Mouse (Mus musculus): ENCODE measurements at regions not wholly inside any gene's neighbourhood (a gene's known extent, or its start where the extent isn't known, plus 50 kb on each side); places are given as distances from the start of the nearest gene placed in this dataset.

- Histone ChIP-seq H3K9me3 (replicated peaks) (no peaks in the 10 kb centered on the region), H3K27me3 (ENCODE audit: low read depth, poor library complexity, severe bottlenecking) (peaks cover 6% of the 10 kb centered on the region; the same call in 1 of the 2 replicates), H3K4me1 (peaks cover 10% of the 10 kb centered on the region), H3K27ac (replicated peaks) (no peak overlapping the region), H3K36me3 (no peaks in the 10 kb centered on the region), H3K4me3 (no peak overlapping the region)
- 79% methylated on average over 6 of the region's 6 CpGs for WGBS
- no peak for DNase-seq (ENCODE audit: low spot score)
Observed at GRCm38 (mm10) chr1:61321513-61322145, 317.0 kb upstream of the Pard3b start.

DNA sequence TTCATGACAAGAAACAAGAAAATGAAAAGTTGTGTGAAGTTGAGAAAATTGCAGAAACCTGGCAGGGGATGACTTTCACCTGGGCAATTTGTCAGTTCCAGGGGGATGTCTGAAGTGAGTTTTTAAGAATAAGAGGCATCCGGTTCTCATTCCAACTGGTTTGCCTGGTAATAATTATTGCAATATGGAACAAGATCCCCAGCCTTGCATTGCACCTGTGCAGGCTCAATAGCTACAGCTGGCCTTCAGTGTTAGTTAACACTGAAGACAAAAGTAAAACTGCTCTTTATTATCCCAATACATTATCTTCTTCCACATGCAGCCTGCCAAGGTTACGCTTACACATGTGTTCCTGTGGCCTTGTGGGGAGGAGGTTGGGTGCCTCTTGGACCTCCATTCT lies 307.2 kb upstream of the Pard3b start:
- Histone ChIP-seq H3K9me3 (replicated peaks) (no peaks in the 10 kb centered on the region), H3K4me1 (peaks cover 9% of the 10 kb centered on the region), H3K27me3 (ENCODE audit: low read depth, poor library complexity, severe bottlenecking) (peaks cover 64% of the 10 kb centered on the region), H3K4me3 (no peak overlapping the region), H3K36me3 (no peaks in the 10 kb centered on the region), H3K27ac (replicated peaks) (no peak overlapping the region)
- DNase-seq (ENCODE audit: low spot score) = no peak
- 85% methylated on average over 2 of the region's 2 CpGs for WGBS

DNA sequence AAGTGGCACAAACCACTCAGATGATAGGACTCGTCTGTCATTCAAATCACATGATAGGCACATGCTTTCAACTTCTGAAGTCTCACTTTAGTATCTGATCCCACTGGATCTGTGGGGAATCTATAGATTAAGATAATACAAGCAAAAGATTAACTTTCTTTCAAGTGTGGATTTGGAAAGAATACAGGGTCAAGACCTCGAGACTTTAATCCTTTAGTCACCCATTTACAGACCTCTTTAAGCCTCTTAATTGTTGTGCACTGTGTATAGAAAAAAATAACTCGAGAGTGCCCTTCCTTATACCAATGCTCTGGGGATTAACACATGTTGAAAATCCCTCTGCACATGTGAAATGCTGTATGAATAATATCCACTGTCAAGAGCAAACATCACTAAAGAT lies 306.7 kb upstream of the Pard3b start:
- H3K27ac ChIP-seq (replicated peaks) = no peak overlapping the region
- no peak for DNase-seq (ENCODE audit: low spot score)
- H3K9me3 ChIP-seq (replicated peaks) = no peaks in the 10 kb centered on the region
- H3K4me1 ChIP-seq = peaks cover 9% of the 10 kb centered on the region
- H3K27me3 ChIP-seq (ENCODE audit: low read depth, poor library complexity, severe bottlenecking) = peaks cover 64% of the 10 kb centered on the region
- WGBS = 31% methylated on average over 3 of the region's 3 CpGs
- no peaks in the 10 kb centered on the region for H3K36me3 ChIP-seq
- no peak overlapping the region for H3K4me3 ChIP-seq

DNA sequence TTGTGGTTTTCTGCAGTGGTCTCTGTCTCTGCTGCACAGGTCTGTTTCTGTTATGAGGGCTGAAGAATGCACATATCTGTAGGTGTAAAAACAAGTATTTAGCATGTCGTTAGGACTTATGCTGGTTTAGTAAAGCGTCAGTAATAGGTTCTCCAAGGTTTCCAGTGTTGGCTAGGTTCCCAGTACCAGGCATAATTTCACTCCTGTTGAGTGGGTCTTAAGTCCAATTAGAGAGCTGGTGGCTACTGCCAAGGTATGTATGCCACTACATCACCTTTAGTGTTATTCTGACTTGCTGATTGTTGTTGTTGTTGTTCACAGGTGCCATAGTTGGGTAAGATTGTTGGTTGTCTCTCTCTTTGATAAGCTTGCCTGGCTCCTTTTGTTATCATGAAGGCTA lies 302.3 kb upstream of the Pard3b start:
- no peak overlapping the region for H3K4me3 ChIP-seq
- H3K27ac ChIP-seq (replicated peaks) = no peak overlapping the region
- H3K4me1 ChIP-seq = peaks cover 9% of the 10 kb centered on the region
- no peaks in the 10 kb centered on the region for H3K36me3 ChIP-seq
- H3K9me3 ChIP-seq (replicated peaks) = no peaks in the 10 kb centered on the region
- WGBS = 95% methylated on average over 2 of the region's 2 CpGs
- DNase-seq (ENCODE audit: low spot score) = no peak
- peaks cover 35% of the 10 kb centered on the region for H3K27me3 ChIP-seq (ENCODE audit: low read depth, poor library complexity, severe bottlenecking)

DNA sequence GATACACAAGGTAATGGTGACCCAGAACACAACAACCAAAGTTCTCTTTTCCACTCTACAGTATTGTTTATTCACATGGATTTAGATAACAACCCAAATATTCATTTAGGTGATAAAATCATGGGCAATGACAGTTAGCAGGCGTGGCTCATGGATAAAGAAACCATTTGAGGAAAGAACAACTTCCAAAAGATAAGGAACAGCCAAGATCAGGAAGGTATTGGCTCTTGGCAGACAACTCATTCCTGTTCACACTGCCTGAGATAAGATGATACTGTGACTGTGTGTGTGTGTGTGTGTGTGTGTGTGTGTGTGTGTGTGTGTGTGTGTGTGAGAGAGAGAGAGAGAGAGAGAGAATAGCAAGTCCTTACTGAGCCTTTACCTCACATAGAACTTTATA lies 285.7 kb upstream of the Pard3b start:
- Histone ChIP-seq H3K9me3 (replicated peaks) (no peaks in the 10 kb centered on the region), H3K27me3 (ENCODE audit: low read depth, poor library complexity, severe bottlenecking) (no peaks in the 10 kb centered on the region), H3K36me3 (no peaks in the 10 kb centered on the region), H3K4me3 (no peak overlapping the region), H3K4me1 (peaks cover 8% of the 10 kb centered on the region), H3K27ac (replicated peaks) (no peak overlapping the region)
- 81% methylated on average over 1 of the region's 1 CpGs for WGBS
- no peak for DNase-seq (ENCODE audit: low spot score)

- no peak for DNase-seq (ENCODE audit: low spot score)
- H3K27ac ChIP-seq (replicated peaks) = no peak overlapping the region
- WGBS = 29% methylated on average over 3 of the region's 3 CpGs
- H3K4me1 ChIP-seq = peaks cover 8% of the 10 kb centered on the region
- no peak overlapping the region for H3K4me3 ChIP-seq
- no peaks in the 10 kb centered on the region for H3K27me3 ChIP-seq (ENCODE audit: low read depth, poor library complexity, severe bottlenecking)
- no peaks in the 10 kb centered on the region for H3K9me3 ChIP-seq (replicated peaks)
- H3K36me3 ChIP-seq = no peaks in the 10 kb centered on the region
Observed at GRCm38 (mm10) chr1:61353481-61353880, 285.1 kb upstream of the Pard3b start.

- WGBS = 66% methylated on average over 5 of the region's 5 CpGs
- DNase-seq (ENCODE audit: low spot score) = no peak
Observed at GRCm38 (mm10) chr1:61355241-61355640, 283.4 kb upstream of the Pard3b start.

DNA sequence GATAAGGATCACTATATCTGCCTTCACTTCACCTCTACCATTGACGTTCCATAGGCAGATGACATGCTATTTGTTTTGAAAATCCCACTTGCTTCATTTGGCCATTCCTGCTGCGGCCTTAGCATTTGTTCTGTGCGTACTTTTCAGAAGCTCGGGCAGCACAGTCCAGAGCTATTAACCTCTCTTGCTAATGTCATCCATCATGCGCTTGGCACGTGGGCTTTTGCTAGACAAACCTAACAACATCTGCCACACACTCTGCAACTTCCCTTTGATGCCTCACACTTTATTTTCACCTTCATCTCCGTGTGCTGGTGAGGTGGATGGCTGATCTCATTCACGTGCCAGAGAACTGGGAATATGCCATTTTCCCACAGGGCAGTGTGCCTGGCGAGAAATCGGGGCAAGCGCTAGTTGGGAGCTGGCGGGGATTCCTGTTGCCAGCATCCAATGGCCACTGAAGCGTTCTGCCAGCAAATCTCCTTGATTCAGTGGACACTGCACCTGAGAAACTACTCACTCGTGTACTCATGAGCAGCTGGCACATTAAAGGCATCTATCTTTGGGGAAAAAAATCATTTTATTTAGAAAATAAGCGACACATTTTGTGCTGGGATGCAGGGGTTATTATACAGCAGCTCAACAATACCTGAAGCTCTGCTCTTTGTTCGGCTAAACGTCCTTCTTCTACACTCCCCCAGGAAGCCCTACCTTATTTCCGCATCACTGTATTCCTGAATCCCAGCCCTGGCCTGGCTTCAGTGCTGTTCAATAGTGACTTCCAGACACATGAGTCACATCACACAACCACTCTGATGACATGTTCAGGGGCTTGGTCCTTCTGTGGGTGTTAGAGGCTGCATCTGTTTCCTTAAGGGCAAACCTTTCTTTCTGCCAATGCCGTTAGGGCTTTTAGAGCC lies 279.4 kb upstream of the Pard3b start:
- H3K4me3 ChIP-seq = no peak overlapping the region
- DNase-seq (ENCODE audit: low spot score) = no peak
- WGBS = 87% methylated on average over 19 of the region's 19 CpGs
- H3K4me1 ChIP-seq = no peaks in the 10 kb centered on the region
- H3K36me3 ChIP-seq = no peaks in the 10 kb centered on the region
- no peaks in the 10 kb centered on the region for H3K27me3 ChIP-seq (ENCODE audit: low read depth, poor library complexity, severe bottlenecking)
- no peaks in the 10 kb centered on the region for H3K9me3 ChIP-seq (replicated peaks)
- no peak overlapping the region for H3K27ac ChIP-seq (replicated peaks)

More at GRCm38 (mm10) chr1:61355241-61355640, 283.4 kb upstream of the Pard3b start:
- Histone ChIP-seq H3K4me1 (peaks cover 8% of the 10 kb centered on the region), H3K9me3 (replicated peaks) (no peaks in the 10 kb centered on the region), H3K27me3 (ENCODE audit: low read depth, poor library complexity, severe bottlenecking) (no peaks in the 10 kb centered on the region), H3K27ac (replicated peaks) (no peak overlapping the region), H3K36me3 (no peaks in the 10 kb centered on the region), H3K4me3 (no peak overlapping the region)

- no peaks in the 10 kb centered on the region for H3K27me3 ChIP-seq (ENCODE audit: low read depth, poor library complexity, severe bottlenecking)
- H3K4me1 ChIP-seq = 0 out of 2 replicates have a peak, but pooled peaks cover 6% of the 10 kb centered on the region
- H3K36me3 ChIP-seq = no peaks in the 10 kb centered on the region
- H3K27ac ChIP-seq (replicated peaks) = no peak overlapping the region
- H3K9me3 ChIP-seq (replicated peaks) = peaks cover 8% of the 10 kb centered on the region; the same call in 1 of the 2 replicates
- DNase-seq (ENCODE audit: low spot score) = no peak
- 80% methylated on average over 4 of the region's 4 CpGs for WGBS
- no peak overlapping the region for H3K4me3 ChIP-seq
Observed at GRCm38 (mm10) chr1:61372581-61372980, 266.0 kb upstream of the Pard3b start.

GRCm38 (mm10) chr1:61373661-61374491 lies 264.7 kb upstream of the Pard3b start:
- Histone ChIP-seq H3K9me3 (replicated peaks) (peaks cover 8% of the 10 kb centered on the region; the same call in 1 of the 2 replicates), H3K27me3 (ENCODE audit: low read depth, poor library complexity, severe bottlenecking) (peaks cover 11% of the 10 kb centered on the region), H3K4me1 (0 out of 2 replicates have a peak, but pooled peaks cover 6% of the 10 kb centered on the region), H3K36me3 (no peaks in the 10 kb centered on the region), H3K4me3 (no peak overlapping the region), H3K27ac (replicated peaks) (no peak overlapping the region)
- DNase-seq (ENCODE audit: low spot score) = no peak
- WGBS = 85% methylated on average over 17 of the region's 17 CpGs

DNA sequence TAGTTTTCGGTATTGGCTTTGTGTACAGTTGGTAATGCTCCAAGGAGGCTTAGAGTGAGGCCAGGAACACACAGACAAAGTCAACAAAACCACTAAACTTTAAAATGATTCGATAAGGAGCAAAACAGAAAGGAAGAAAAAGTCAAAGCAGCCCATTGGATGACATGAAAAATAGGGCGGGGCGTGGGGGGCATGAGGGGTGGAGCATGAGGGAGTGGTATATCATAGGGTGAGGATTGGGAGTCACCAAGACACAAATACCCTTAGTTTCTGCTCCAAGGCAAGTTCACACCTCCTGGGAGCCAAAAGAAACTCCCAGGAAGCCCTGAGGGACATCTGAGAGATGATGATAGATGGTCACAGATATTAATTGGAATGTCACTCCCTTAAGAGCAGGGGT lies 262.2 kb upstream of the Pard3b start:
- no peak overlapping the region for H3K4me3 ChIP-seq
- DNase-seq (ENCODE audit: low spot score) = no peak
- H3K27me3 ChIP-seq (ENCODE audit: low read depth, poor library complexity, severe bottlenecking) = peaks cover 11% of the 10 kb centered on the region
- 64% methylated on average over 4 of the region's 4 CpGs for WGBS
- H3K4me1 ChIP-seq = peaks cover 11% of the 10 kb centered on the region; the same call in 1 of the 2 replicates
- H3K36me3 ChIP-seq = no peaks in the 10 kb centered on the region
- peaks cover under 1% of the 10 kb centered on the region; the same call in 1 of the 2 replicates for H3K9me3 ChIP-seq (replicated peaks)
- no peak overlapping the region for H3K27ac ChIP-seq (replicated peaks)

DNA sequence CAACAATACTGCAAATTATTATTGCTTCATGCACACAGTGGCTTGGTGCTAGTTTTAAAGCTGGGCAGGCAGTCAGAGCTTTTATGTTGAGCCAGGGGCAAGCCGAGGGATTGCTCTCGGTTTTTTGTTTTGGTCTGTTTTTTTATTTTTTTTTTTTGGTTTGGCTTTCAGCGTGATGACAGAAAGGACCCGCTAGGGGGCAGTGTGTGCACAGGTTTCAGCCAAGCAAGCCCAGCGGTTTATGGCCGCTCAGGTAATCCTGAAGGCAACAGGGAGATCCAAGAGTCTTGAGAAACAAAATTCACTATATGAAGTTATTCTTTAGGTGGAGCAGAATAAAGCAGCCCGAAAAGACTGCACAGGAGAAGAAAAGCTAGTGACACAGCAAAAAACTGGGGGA lies 261.6 kb upstream of the Pard3b start:
- no peak overlapping the region for H3K4me3 ChIP-seq
- H3K4me1 ChIP-seq = peaks cover 11% of the 10 kb centered on the region; the same call in 1 of the 2 replicates
- H3K27me3 ChIP-seq (ENCODE audit: low read depth, poor library complexity, severe bottlenecking) = peaks cover 11% of the 10 kb centered on the region
- H3K36me3 ChIP-seq = no peaks in the 10 kb centered on the region
- H3K9me3 ChIP-seq (replicated peaks) = no peaks in the 10 kb centered on the region
- H3K27ac ChIP-seq (replicated peaks) = no peak overlapping the region
- peak; percentile 65 for DNase-seq (ENCODE audit: low spot score)
- WGBS = 1% methylated on average over 7 of the region's 7 CpGs
